Mouse (Mus musculus) MEL (cell line): Measurements from ENCODE around the gene Slc13a3. TPM values are rescaled to one million over a fixed set of nuclear protein-coding genes. Genes with fewer than 3 reads are reported as not detected.

Source experiments
- DNase-seq: peaks from one replicate; pipeline ENCODE4 v3.0.0; 2011; ENCODE audit warnings: low read depth, low spot score
- H3K27ac ChIP-seq: 2 replicates; pipeline ENCODE4 v1.5.1; 2012; ENCODE audit warnings: low read depth, mild to moderate bottlenecking, control low read depth, low read length, moderate library complexity; ENCODE audit not compliant: control insufficient read depth
- H3K27me3 ChIP-seq, 2 experiments: fragments of 150-350 bp in 1 of 2; sonication (generic) in 1 of 2; 2 replicates each; pipeline ENCODE4 v1.6.1; 2012; ENCODE audit warnings: low read length in 2 of 2, mild to moderate bottlenecking in 2 of 2, improper control_type of control experiment in 1 of 2, moderate library complexity in 1 of 2; ENCODE audit not compliant: insufficient read depth in 2 of 2, control insufficient read depth in 1 of 2
- H3K36me3 ChIP-seq, 2 experiments: 2 replicates each; pipeline ENCODE4 v1.6.1; 2012 to 2014; ENCODE audit warnings: low read length in 2 of 2, improper control_type of control experiment in 1 of 2, inconsistent platforms in 1 of 2, mild to moderate bottlenecking in 1 of 2; ENCODE audit not compliant: insufficient read depth in 2 of 2, control insufficient read depth in 1 of 2
- H3K4me1 ChIP-seq, 2 experiments: fragments of 150-350 bp in 1 of 2; sonication (generic) in 1 of 2; 2 replicates each; pipeline ENCODE4 v1.6.1; 2012; ENCODE audit warnings: low read length in 2 of 2, improper control_type of control experiment in 1 of 2, mild to moderate bottlenecking in 1 of 2; ENCODE audit not compliant: insufficient read depth in 2 of 2, control insufficient read depth in 1 of 2
- H3K4me3 ChIP-seq, 2 experiments: fragments of 150-350 bp in 1 of 2; sonication (generic) in 1 of 2; 2 replicates each; pipeline ENCODE4 v1.5.1; 2012; ENCODE audit warnings: low read depth in 2 of 2, low read length in 2 of 2, mild to moderate bottlenecking in 2 of 2, moderate library complexity in 2 of 2, control low read depth in 1 of 2, improper control_type of control experiment in 1 of 2; ENCODE audit not compliant: control insufficient read depth in 1 of 2, insufficient read depth in 1 of 2
- H3K79me2 ChIP-seq: 2 replicates; pipeline ENCODE4 v1.6.1; 2012; ENCODE audit warnings: mild to moderate bottlenecking, low read length, moderate library complexity; ENCODE audit not compliant: control insufficient read depth, poor library complexity, insufficient read depth
- H3K9ac ChIP-seq: 2 replicates; pipeline ENCODE4 v1.6.1; 2012; ENCODE audit warnings: low read depth, mild to moderate bottlenecking, control low read depth, low read length, moderate library complexity; ENCODE audit not compliant: control insufficient read depth, poor library complexity, severe bottlenecking
- H3K9me3 ChIP-seq: fragments of 150-350 bp; sonication (generic); replicated peaks from 2 replicates; pipeline ENCODE4 v1.6.1; 2012; ENCODE audit warnings: mild to moderate bottlenecking, low read length, improper control_type of control experiment, moderate library complexity; ENCODE audit not compliant: insufficient read depth
- CTCF ChIP-seq, 3 experiments: IDR thresholded peaks in 2 of 3; conservative IDR thresholded peaks in 1 of 3; 2 replicates each; pipeline ENCODE4 v1.5.1; 2011 to 2012; ENCODE audit warnings: low read length in 3 of 3, low read depth in 2 of 3, mild to moderate bottlenecking in 2 of 3, improper control_type of control experiment in 1 of 3, inconsistent platforms in 1 of 3, mixed read lengths in 1 of 3, moderate library complexity in 1 of 3; ENCODE audit not compliant: control insufficient read depth in 1 of 3, insufficient read depth in 1 of 3, poor library complexity in 1 of 3, severe bottlenecking in 1 of 3
- E2F4 ChIP-seq: IDR thresholded peaks from 2 replicates; pipeline ENCODE4 v1.6.1; 2011; ENCODE audit warnings: low read depth, low read length, improper control_type of control experiment, borderline replicate concordance
- ELF1 ChIP-seq: IDR thresholded peaks from 2 replicates; pipeline ENCODE4 v1.6.1; 2014; ENCODE audit warnings: low read depth, mild to moderate bottlenecking, inconsistent platforms, low read length, improper control_type of control experiment, moderate library complexity
- GABPA ChIP-seq: IDR thresholded peaks from 2 replicates; pipeline ENCODE4 v1.6.1; 2012; ENCODE audit warnings: low read depth, mild to moderate bottlenecking, inconsistent platforms, low read length, improper control_type of control experiment, moderate library complexity
- GATA1 ChIP-seq: IDR thresholded peaks from 2 replicates; pipeline ENCODE4 v1.6.1; 2011; ENCODE audit warnings: low read depth, low read length, improper control_type of control experiment
- KAT2A ChIP-seq: conservative IDR thresholded peaks from 2 replicates; pipeline ENCODE4 v1.6.1; 2012; ENCODE audit warnings: low read depth, low read length, improper control_type of control experiment, inconsistent platforms
- MAX ChIP-seq: IDR thresholded peaks from 2 replicates; pipeline ENCODE4 v1.6.1; 2011; ENCODE audit warnings: low read length, improper control_type of control experiment
- MXI1 ChIP-seq: IDR thresholded peaks from 2 replicates; pipeline ENCODE4 v1.6.1; 2011; ENCODE audit warnings: mild to moderate bottlenecking, low read depth, low read length, improper control_type of control experiment
- NELFE ChIP-seq: IDR thresholded peaks from 2 replicates; pipeline ENCODE4 v1.6.1; 2011; ENCODE audit warnings: low read depth, low read length, improper control_type of control experiment
- NRF1 ChIP-seq: IDR thresholded peaks from 2 replicates; pipeline ENCODE4 v1.6.1; 2014; ENCODE audit warnings: low read depth, mild to moderate bottlenecking, inconsistent platforms, low read length, improper control_type of control experiment, moderate library complexity; ENCODE audit not compliant: poor library complexity, insufficient read depth, severe bottlenecking
- POLR2AphosphoS2 ChIP-seq: IDR thresholded peaks from 2 replicates; pipeline ENCODE4 v1.6.1; 2011; ENCODE audit warnings: low read length, improper control_type of control experiment
- RAD21 ChIP-seq: IDR thresholded peaks from 2 replicates; pipeline ENCODE4 v1.6.1; 2011; ENCODE audit warnings: mild to moderate bottlenecking, low read depth, low read length, improper control_type of control experiment
- SIN3A ChIP-seq: IDR thresholded peaks from 2 replicates; pipeline ENCODE4 v1.6.1; 2012; ENCODE audit warnings: low read length, improper control_type of control experiment, inconsistent platforms
- SMC3 ChIP-seq: IDR thresholded peaks from 2 replicates; pipeline ENCODE4 v1.6.1; 2011; ENCODE audit warnings: low read depth, low read length, improper control_type of control experiment
- TBP ChIP-seq: IDR thresholded peaks from 2 replicates; pipeline ENCODE4 v1.8.0; 2011; ENCODE audit warnings: low read depth, low read length, improper control_type of control experiment
- UBTF ChIP-seq: IDR thresholded peaks from 2 replicates; pipeline ENCODE4 v1.6.1; 2012; ENCODE audit warnings: low read depth, mild to moderate bottlenecking, inconsistent platforms, low read length, improper control_type of control experiment, moderate library complexity, borderline replicate concordance; ENCODE audit not compliant: insufficient read depth
- USF1 ChIP-seq: IDR thresholded peaks from 2 replicates; pipeline ENCODE4 v1.6.1; 2014; ENCODE audit warnings: low read depth, mild to moderate bottlenecking, inconsistent platforms, low read length, improper control_type of control experiment, moderate library complexity
- ZKSCAN1 ChIP-seq: IDR thresholded peaks from 2 replicates; pipeline ENCODE4 v1.6.1; 2012; ENCODE audit warnings: low read depth, mild to moderate bottlenecking, inconsistent platforms, low read length, improper control_type of control experiment, moderate library complexity
- ZMIZ1 ChIP-seq: IDR thresholded peaks from 2 replicates; pipeline ENCODE4 v1.6.1; 2012; ENCODE audit warnings: low read depth, mild to moderate bottlenecking, inconsistent platforms, low read length, improper control_type of control experiment, moderate library complexity
- polyA plus RNA-seq, 2 experiments: library from polyadenylated mRNA; stranded (reverse) in 1 of 2; unstranded in 1 of 2; fragments of >175 nt in 1 of 2; fragments of >200 nt in 1 of 2; gene quantifications; 2 replicates each; pipeline versions ENCODE4 v1.2.1 to v1.2.4; 2012; ENCODE audit warnings: low replicate concordance in 2 of 2, low read depth in 1 of 2; ENCODE audit not compliant: insufficient read length in 2 of 2, insufficient read depth in 1 of 2, missing spikeins in 1 of 2
- total RNA-seq: library from RNA; depleted of rRNA; stranded (reverse); fragments of 300-350 nt; gene quantifications from 2 replicates; pipeline ENCODE4 v1.2.3, GENCODE M21; 2012

The Slc13a3 gene
- total and polyA plus RNA-seq, 3 experiments: not detected

GRCm38 (mm10) chr2:165496251-165496650 lies 23.2 kb upstream of the Slc13a3 start:
- Histone ChIP-seq H3K79me2 (peaks cover 10% of the 10 kb centered on the region), H3K4me1 (peaks cover 3 to 5% of the 10 kb centered on the region in 2 experiments; a peak in 2 of 4 replicates), H3K4me3 (no peak overlapping the region), H3K27ac (no peak overlapping the region), H3K36me3 (0 out of 4 replicates have a peak, but pooled peaks cover 0 to 4% of the 10 kb centered on the region in 2 experiments), H3K9me3 (no peaks in the 10 kb centered on the region), H3K9ac (no peak overlapping the region), H3K27me3 (no peaks in the 10 kb centered on the region)
- peak; percentile 41 for DNase-seq
- TF ChIP-seq TBP (no peak), GABPA (no peak), CTCF (IDR thresholded peaks at IDR 0.05 in 2 of 3, conservative IDR thresholded peaks at IDR 0.05 in 1 of 3; ENCODE audit: control insufficient read depth in 1 of 3, insufficient read depth in 1 of 3, low read depth in 2 of 3, low read length in 3 of 3, poor library complexity in 1 of 3, severe bottlenecking in 1 of 3) (peak; percentile 29 to 53 (median 52); a peak in 5 of 6 replicates), RAD21 (peak; percentile 9), USF1 (no peak)
- TF ChIP-seq, all 39 proteins: peak for 2

DNA sequence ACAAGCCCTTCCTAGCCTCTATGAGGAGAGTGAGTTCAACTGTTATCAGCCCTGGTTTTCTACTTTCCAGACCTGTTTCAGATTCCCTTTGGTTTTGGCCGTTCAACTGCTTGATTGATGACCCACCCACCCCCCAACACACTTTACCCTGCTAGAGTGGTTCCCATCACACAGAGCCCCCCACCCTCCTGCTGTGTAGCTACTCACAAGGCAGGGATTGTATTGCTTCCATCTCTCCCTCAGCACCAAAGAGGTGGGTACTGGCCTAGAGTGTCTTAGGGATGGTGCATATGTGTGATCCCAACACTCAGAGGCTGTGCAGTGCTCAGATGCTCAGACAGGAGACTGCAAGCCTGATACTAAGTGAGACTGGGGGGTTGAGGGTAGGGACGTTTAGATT lies 21.5 kb upstream of the Slc13a3 start:
- H3K9ac ChIP-seq: no peak overlapping the region
- no peak overlapping the region for H3K4me3 ChIP-seq
- H3K4me1 ChIP-seq: peaks cover 3 to 5% of the 10 kb centered on the region in 2 experiments; a peak in 2 of 4 replicates
- no peak overlapping the region for H3K27ac ChIP-seq
- no peaks in the 10 kb centered on the region for H3K27me3 ChIP-seq
- DNase-seq: no peak
- peaks cover 10% of the 10 kb centered on the region for H3K79me2 ChIP-seq
- H3K9me3 ChIP-seq: no peaks in the 10 kb centered on the region
- TF ChIP-seq MAX (no peak), POLR2AphosphoS2 (no peak), GATA1 (no peak), UBTF (no peak), NELFE (no peak)
- peaks cover 0 to 4% of the 10 kb centered on the region in 2 experiments; a peak in 1 of 4 replicates for H3K36me3 ChIP-seq

DNA sequence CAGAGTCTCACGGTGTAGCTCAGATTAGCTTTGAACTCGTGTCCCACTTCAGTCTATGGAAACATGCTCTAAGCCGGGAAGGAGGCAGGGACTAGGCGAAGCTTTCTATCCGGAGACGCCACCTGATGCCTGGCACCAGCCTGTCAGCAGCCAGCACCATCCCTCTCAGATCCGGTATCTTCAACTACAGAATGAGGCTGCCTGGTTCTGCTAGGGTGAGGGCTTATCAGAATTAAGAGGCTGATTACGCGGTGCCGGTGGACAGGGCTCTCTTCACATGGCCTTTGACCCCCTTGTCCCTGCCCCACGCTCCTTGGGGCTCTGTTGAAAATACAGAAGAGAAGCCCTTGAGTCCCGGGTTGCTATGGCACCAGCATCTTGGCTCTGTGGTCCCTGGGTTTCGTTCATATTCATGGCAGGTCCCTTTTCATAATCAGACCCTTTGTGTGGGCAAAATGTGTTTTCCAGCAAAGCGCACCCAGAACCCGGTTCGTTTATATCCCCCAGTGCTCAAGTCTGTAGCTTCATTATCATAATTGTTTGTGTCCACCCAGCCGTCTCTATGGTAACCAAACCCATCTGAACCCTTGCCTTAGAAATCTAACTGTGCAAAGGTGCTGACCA lies 20.7 kb upstream of the Slc13a3 start:
- H3K4me1 ChIP-seq: peaks cover 3 to 5% of the 10 kb centered on the region in 2 experiments; a peak in 2 of 4 replicates
- H3K9ac ChIP-seq: peak overlapping the region; percentile 80
- H3K9me3 ChIP-seq: no peaks in the 10 kb centered on the region
- H3K79me2 ChIP-seq: peaks cover 10% of the 10 kb centered on the region
- H3K4me3 ChIP-seq: peak overlapping the region; percentile 78 to 95
- H3K27me3 ChIP-seq: no peaks in the 10 kb centered on the region
- DNase-seq: no peak
- H3K36me3 ChIP-seq: peaks cover 0 to 4% of the 10 kb centered on the region in 2 experiments; a peak in 1 of 4 replicates
- TF ChIP-seq ZMIZ1: no peak
- no peak for TF ChIP-seq ZKSCAN1
- TF ChIP-seq ELF1: no peak
- TF ChIP-seq RAD21: no peak
- TF ChIP-seq SIN3A: no peak; the same call in 1 of the 2 replicates
- TF ChIP-seq UBTF: no peak
- TF ChIP-seq NRF1: no peak
- TF ChIP-seq SMC3: no peak
- TF ChIP-seq E2F4: no peak
- TF ChIP-seq MXI1: no peak
- no peak for TF ChIP-seq KAT2A
- H3K27ac ChIP-seq: peak overlapping the region; percentile 53
